Mouse (Mus musculus) spleen, adult 2 months (tissue): ENCODE results near the gene Cmip.

Source experiments
- CTCF ChIP-seq: fragments of 200-500 bp; IDR thresholded peaks from 2 replicates; pipeline ENCODE4 v1.5.1; 2011; ENCODE audit warnings: mild to moderate bottlenecking, inconsistent platforms; ENCODE audit not compliant: insufficient read depth, insufficient read length, insufficient replicate concordance; ENCODE audit errors: extremely low read depth
- POLR2A ChIP-seq: fragments of 200-500 bp; IDR thresholded peaks from 2 replicates; pipeline ENCODE4 v1.6.1; 2011; ENCODE audit warnings: low read depth, low read length, inconsistent platforms

DNA sequence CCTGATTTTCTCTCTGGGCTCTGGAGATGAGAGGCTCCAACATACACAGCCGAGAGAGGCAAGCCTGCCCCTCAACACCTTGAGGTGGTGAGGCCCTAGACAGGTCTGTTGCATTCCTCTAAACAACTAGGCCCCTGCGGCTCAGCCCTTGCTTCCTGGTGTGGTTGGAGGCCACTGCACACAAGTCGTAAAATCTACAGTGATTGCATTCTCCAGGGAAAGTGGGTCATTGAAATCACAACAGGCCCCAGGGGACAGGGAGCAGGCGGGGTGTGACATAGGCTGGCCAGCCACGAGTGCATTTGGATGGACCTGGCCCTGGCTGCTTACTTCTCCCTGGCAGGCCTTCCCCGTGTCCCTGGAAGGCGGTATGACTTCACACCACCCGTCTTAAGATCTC, 131.5 kb downstream of the Cmip start:
- TF ChIP-seq POLR2A (no peak), CTCF (no peak)
